Mouse (Mus musculus) liver, embryonic 18 days (tissue): ENCODE measurements around the gene Myt1l. TPM values are rescaled to one million over a fixed set of nuclear protein-coding genes. Genes with fewer than 3 reads are reported as not detected.

Experiments
- polyA plus RNA-seq: library from polyadenylated mRNA; depleted of rRNA; stranded (reverse); fragments of >200 nt; gene quantifications from 2 replicates; pipeline ENCODE4 v1.2.3, GENCODE M21; 2012; rRNA removed

The Myt1l gene
- under 0.01 and 0.01 TPM in 2 replicates for polyA plus RNA-seq

DNA sequence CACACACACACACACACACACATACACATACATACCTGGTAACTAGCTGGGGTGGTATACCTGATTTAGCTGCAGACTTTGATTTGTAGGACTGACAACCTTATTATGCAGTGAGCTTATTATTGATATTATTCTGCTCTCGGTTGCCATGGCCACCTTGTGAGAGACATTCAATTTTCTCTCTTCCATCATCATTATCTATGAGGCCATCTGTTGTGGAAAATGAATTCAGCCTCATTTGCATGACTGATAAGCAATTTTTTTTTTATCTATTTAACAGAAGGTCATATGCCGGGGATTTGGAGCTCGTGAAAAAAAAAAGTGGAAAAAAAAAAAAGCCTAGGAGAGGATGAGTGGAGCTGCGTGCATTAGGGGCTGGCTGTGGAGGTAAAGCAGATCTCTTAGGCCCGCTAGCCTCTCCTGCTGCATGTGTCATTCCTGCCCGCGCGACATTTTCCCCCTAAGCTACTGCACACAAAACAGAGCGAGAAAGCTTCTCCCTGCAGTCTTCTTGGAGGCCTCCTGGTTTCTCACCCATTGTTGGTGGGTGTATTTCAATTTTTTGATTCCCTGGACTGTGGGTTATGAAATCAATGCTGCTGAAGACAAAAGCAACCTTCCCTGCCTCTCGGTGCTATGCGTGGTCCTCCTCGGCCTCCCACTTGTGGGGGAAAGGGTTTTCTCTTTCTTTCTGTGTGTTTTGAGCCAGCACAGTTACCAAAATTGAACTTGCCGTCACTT is at the start of gene Myt1l:
Gene Myt1l (plus strand): TSS at position 354 of the 741 bp plus-strand sequence.

DNA sequence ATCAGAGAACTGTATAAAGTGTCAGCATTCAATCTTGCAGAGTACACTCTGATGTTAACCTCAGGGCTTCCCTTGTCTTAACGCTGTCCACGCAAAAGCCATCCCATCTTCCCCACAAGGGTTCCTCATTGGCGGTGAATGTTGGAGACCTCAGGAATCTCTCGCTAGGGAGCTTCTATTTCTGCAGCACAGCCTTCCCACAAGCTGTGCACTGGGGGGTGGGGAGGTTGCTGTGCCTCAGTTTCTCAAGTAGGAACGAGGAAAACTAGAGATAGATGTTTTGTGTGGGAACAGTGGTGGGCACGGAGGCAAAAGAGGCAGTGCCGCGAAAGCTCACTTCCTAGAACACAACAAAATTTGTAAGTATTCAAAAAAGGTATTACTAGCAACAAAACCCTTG is 409.1 kb downstream of the Myt1l start, which contains the start of gene Pxdn:
Gene Pxdn (plus strand): TSS at position 301 of the 400 bp plus-strand sequence.

